Mouse (Mus musculus): ENCODE measurements around the gene Zbtb42. TPM values are rescaled to one million over a fixed set of nuclear protein-coding genes. Genes with fewer than 3 reads are reported as not detected.

The Zbtb42 gene
- 0.71 and 0.98 TPM in 2 replicates for polyA plus RNA-seq (2012; rRNA removed)

GRCm38 (mm10) chr12:112678555-112679026 lies at the start of gene Zbtb42:
Gene Zbtb42 (plus strand): TSS chr12:112678828.

GRCm38 (mm10) chr12:112644180-112644854 lies 34.3 kb upstream of the Zbtb42 start, which contains the start of gene Siva1:
Gene Siva1 (plus strand): TSS chr12:112644679.

GRCm38 (mm10) chr12:112674132-112675011 lies 4.3 kb upstream of the Zbtb42 start, which contains the start of gene Akt1:
Gene Akt1 (minus strand): TSS chr12:112674884.

DNA sequence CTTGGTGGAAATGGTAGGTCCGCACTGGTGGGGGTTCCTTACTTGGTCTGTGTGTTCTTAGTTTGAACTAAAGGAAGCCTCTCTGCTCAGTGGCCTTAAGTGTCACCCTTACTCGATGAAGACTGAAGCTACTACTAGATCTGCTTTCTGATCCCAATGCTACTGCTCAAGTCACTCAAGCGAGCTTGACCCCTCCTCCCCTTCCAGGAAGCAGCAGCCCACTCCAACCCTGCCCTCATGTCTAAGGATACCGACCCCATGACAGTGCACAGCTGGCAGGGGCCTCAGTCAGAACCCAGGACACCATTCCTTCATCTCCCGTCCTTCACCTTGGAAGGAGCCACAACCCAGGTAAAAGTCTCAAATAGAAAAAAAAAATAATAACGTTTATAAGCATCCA lies 41.6 kb downstream of the Zbtb42 start, which contains the start of gene Cep170b:
TSS of gene Cep170b (plus strand) at position 240 of the 400 bp plus-strand sequence.

Other genes with a start within 250 kb of the Zbtb42 start
- gene A530016L24Rik, start 189.4 kb upstream of the Zbtb42 start, polyA plus RNA-seq (2012; rRNA removed), result 0.04 TPM in 1 of 2 replicates, not detected in the other
- gene Tmem179, start 162.1 kb upstream of the Zbtb42 start, polyA plus RNA-seq (2012; rRNA removed), result 75.8 and 77.1 TPM in 2 replicates
- gene Inf2, start 90.0 kb upstream of the Zbtb42 start, polyA plus RNA-seq (2012; rRNA removed), result 9.6 and 12.4 TPM in 2 replicates
- 3.2 and 8.8 TPM in 2 replicates for gene Adssl1, start 58.8 kb upstream of the Zbtb42 start, polyA plus RNA-seq (2012; rRNA removed)
- 44.8 and 45.5 TPM in 2 replicates for gene Siva1, start 34.1 kb upstream of the Zbtb42 start, polyA plus RNA-seq (2012; rRNA removed)
- gene Akt1, start 3.9 kb upstream of the Zbtb42 start, polyA plus RNA-seq (2012; rRNA removed), result 253 and 274 TPM in 2 replicates
- 56.3 and 64.0 TPM in 2 replicates for gene Cep170b, start 41.6 kb downstream of the Zbtb42 start, polyA plus RNA-seq (2012; rRNA removed)
- 5.6 and 6.2 TPM in 2 replicates for gene Pld4, start 81.8 kb downstream of the Zbtb42 start, polyA plus RNA-seq (2012; rRNA removed)
- gene Ahnak2, start 123.8 kb downstream of the Zbtb42 start, polyA plus RNA-seq (2012; rRNA removed), result 6.2 and 8.3 TPM in 2 replicates
- gene Clba1, start 130.1 kb downstream of the Zbtb42 start, polyA plus RNA-seq (2012; rRNA removed), result 14.5 and 14.7 TPM in 2 replicates
- 28.8 and 28.9 TPM in 2 replicates for gene Cdca4, start 150.6 kb downstream of the Zbtb42 start, polyA plus RNA-seq (2012; rRNA removed)
- gene Gpr132, start 189.4 kb downstream of the Zbtb42 start, polyA plus RNA-seq (2012; rRNA removed), result 0.08 TPM in 1 of 2 replicates, not detected in the other

Measured in central nervous system, embryonic 18 days (tissue).